Mouse (Mus musculus) heart, postnatal 0 days (tissue): ENCODE results near the gene Nfe2. TPM values are rescaled to one million over a fixed set of nuclear protein-coding genes. Genes with fewer than 3 reads are reported as not detected.
"Not testable (repeated sequence)": the region's sequence is repeated elsewhere in the genome, so short reads cannot be mapped to it uniquely, and the experiment has no call there.

ENCODE experiments used
- ATAC-seq: fragments of 200-750 bp; cut with Nextera tagmentation; 2 replicates; pipeline ENCODE4 v1.8.0; 2017; ENCODE audit warnings: low read depth, moderate number of reproducible peaks, moderate library complexity; ENCODE audit not compliant: insufficient read depth
- DNase-seq: peaks from one replicate; pipeline ENCODE4 v3.0.0-alpha.2; 2016; ENCODE audit warnings: low spot score
- H3K27ac ChIP-seq: fragments of 300-500 bp; sonication (generic); 2 replicates; pipeline ENCODE4 v1.5.1; 2014; ENCODE audit warnings: low read depth, mild to moderate bottlenecking
- H3K27me3 ChIP-seq: fragments of 300-500 bp; sonication (generic); 2 replicates; pipeline ENCODE4 v1.6.1; 2014; ENCODE audit warnings: low read length, mixed read lengths; ENCODE audit not compliant: control insufficient read depth, insufficient read depth
- H3K36me3 ChIP-seq: fragments of 300-500 bp; sonication (generic); replicated peaks from 2 replicates; pipeline ENCODE4 v1.6.1; 2014; ENCODE audit warnings: low read length, mixed read lengths; ENCODE audit not compliant: control insufficient read depth, insufficient read depth
- H3K4me1 ChIP-seq: fragments of 300-500 bp; sonication (generic); 2 replicates; pipeline ENCODE4 v1.6.1; 2014; ENCODE audit warnings: antibody characterized with exemption; ENCODE audit not compliant: control insufficient read depth, insufficient read depth
- H3K4me2 ChIP-seq: fragments of 300-500 bp; sonication (generic); 2 replicates; pipeline ENCODE4 v1.6.1; 2014; ENCODE audit warnings: low read depth, mild to moderate bottlenecking, low read length, moderate library complexity
- H3K4me3 ChIP-seq: fragments of 300-500 bp; sonication (generic); 2 replicates; pipeline ENCODE4 v1.5.1; 2014; ENCODE audit warnings: low read depth, low read length
- H3K9ac ChIP-seq: fragments of 300-500 bp; sonication (generic); replicated peaks from 2 replicates; pipeline ENCODE4 v1.6.1; 2014; ENCODE audit warnings: low read depth, low read length, mixed read lengths
- H3K9me3 ChIP-seq: fragments of 300-500 bp; sonication (generic); replicated peaks from 2 replicates; pipeline ENCODE4 v1.6.1; 2016; ENCODE audit warnings: low read length; ENCODE audit not compliant: control insufficient read depth
- CTCF ChIP-seq: IDR thresholded peaks from 2 replicates; pipeline ENCODE4 v1.5.1; 2016; ENCODE audit warnings: antibody characterized with exemption, control low read depth, low read depth
- EP300 ChIP-seq: IDR thresholded peaks from 2 replicates; pipeline ENCODE4 v1.6.1; 2016; ENCODE audit warnings: antibody characterized with exemption, low read depth
- WGBS: fragments of 180-500 bp; shearing (Covaris S2); extraction: QIAGEN DNeasy Blood & Tissue Kit; methylation state at CpG from one replicate; pipeline ENCODE4 v1.1.7; 2014; 5-methylcytosine and 5-hydroxymethylcytosine counted together
- polyA plus RNA-seq: library from polyadenylated mRNA; unstranded; fragments of >200 nt; fragmentation: Nextera tagmentation; extraction: Ambion mirVana; gene quantifications from 2 replicates; pipeline ENCODE4 v1.2.1, GENCODE M21; 2015
- total RNA-seq: library from RNA; depleted of rRNA; stranded (reverse); fragments of >200 nt; gene quantifications from 2 replicates; pipeline ENCODE4 v1.2.3, GENCODE M21; 2014; ENCODE audit warnings: low replicate concordance

The Nfe2 gene
- total and polyA plus RNA-seq, 2 experiments from 2014 or later, result 1.2 to 1.9 TPM

DNA sequence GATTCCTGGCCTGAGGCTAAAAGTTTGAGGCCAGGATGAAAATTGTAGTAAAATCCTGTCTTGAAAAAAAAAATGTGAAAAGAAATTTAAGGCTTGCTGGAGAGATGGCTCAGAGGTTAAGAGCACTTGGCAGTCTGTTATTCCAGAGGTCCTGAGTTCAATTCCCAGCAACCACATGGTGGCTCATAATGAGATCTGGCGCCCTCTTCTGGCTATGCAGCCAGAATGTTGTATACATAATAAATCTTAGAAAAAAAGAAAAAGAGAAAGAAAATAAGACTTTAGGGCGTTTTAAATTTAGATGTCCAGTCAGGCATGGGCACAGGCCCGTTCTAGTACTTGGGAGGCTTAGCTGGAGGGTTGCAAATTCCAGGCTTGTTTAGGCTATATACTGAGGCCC lies 21.5 kb upstream of the Nfe2 start:
- no peak overlapping the region for H3K27ac ChIP-seq
- peaks cover 6% of the 10 kb centered on the region; the same call in 1 of the 2 replicates for H3K36me3 ChIP-seq
- H3K9me3 ChIP-seq, result no peaks in the 10 kb centered on the region
- WGBS, result 64% methylated on average over 3 of the region's 3 CpGs
- peak; percentile 33 for TF ChIP-seq CTCF
- no peak for TF ChIP-seq EP300
- no peaks in the 10 kb centered on the region for H3K27me3 ChIP-seq
- no peak for DNase-seq
- no peak overlapping the region for H3K9ac ChIP-seq
- ATAC-seq, result no peak
- H3K4me1 ChIP-seq, result peaks cover 2% of the 10 kb centered on the region; the same call in 1 of the 2 replicates
- H3K4me3 ChIP-seq, result no peak overlapping the region
- H3K4me2 ChIP-seq, result no peak overlapping the region

DNA sequence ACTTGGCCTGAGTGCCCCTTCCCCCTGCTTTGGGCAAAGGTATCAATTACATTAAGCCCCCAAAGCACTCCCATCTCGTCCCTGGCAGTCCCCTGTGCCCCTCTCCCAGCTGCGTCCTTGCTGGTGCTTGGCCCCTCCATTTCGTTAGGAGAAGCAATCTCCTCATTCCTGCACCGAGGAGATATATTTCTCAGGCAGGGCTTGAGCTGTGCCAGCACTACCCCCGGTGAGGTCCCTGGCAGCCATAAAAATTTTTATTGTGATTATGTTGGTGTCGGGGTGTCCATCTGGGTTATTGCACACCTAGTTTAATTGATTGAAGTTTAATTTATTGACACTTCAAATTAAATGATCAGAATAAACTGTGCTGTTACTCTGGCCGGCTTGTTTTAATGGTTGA lies 19.7 kb upstream of the Nfe2 start:
- no peaks in the 10 kb centered on the region for H3K9me3 ChIP-seq
- H3K27me3 ChIP-seq, result no peaks in the 10 kb centered on the region
- no peak for DNase-seq
- H3K4me3 ChIP-seq, result no peak overlapping the region
- ATAC-seq, result no peak
- no peak overlapping the region for H3K9ac ChIP-seq
- peaks cover 6% of the 10 kb centered on the region; the same call in 1 of the 2 replicates for H3K36me3 ChIP-seq
- 74% methylated on average over 7 of the region's 7 CpGs for WGBS
- no peak for TF ChIP-seq EP300
- 0 out of 2 replicates have a peak, but pooled peaks cover 3% of the 10 kb centered on the region for H3K4me1 ChIP-seq
- no peak overlapping the region for H3K4me2 ChIP-seq
- no peak overlapping the region for H3K27ac ChIP-seq

DNA sequence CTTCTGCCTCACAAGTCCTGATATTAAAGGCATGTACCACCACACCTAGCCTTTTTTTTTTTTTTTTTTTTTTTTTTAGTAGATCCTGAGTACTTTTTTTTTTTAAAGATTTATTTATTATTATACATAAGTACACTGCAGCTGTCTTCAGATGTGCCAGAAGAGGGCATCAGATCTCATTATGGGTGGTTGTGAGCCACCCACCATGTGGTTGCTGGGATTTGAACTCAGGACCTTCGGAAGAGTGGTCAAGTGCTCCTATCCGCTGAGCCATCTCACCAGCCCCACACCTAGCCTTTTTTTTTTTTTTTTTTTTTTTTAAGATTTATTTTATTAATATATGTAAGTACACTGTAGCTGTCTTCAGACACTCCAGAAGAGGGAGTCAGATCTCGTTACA lies 17.7 kb upstream of the Nfe2 start:
- not testable (repeated sequence) for H3K9ac ChIP-seq, H3K27me3 ChIP-seq, H3K4me2 ChIP-seq, H3K9me3 ChIP-seq, H3K4me3 ChIP-seq, H3K27ac ChIP-seq, H3K4me1 ChIP-seq, ATAC-seq, H3K36me3 ChIP-seq, DNase-seq
- WGBS, result 98% methylated on average over 2 of the region's 3 CpGs

DNA sequence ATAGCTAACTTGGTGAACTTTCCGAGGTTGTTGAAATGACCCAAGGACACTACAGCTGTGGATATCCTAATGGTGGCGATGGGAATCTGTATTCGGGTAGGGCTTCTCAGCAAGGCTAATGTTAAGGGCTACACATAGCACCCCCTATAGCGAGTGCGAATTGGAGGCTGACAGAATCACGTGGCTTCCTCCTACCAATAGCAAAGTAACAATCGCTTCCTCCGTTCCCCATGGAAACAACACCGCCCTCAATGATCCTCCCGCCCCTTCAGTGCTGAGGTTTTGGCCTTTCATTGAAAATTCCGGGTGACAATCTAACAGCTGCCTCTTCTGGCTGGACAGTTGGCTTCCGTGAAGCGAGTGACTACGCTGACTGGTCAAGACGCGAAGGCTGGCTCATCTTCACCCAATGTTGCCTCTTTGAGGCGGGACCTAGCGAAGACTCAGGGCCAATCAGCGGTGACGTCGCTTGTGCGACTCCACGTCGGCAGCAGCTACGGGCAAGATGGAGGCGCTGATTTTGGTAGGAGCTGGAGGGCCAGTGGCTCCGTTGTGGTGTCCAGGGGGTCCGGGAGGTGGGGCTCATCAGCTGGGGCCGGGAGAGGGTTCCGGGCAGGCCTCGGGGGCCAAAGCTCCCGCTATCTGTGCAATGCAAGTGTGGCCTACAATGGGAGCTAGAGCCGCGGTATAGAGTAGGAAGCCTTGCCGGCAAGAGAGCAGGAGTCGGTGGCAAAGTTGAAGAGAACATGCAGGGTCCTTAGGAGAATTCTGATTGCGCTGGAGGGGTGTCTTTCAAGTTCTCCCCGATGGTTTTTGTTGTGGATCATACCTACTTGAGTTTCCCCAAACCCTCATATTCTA lies 14.4 kb upstream of the Nfe2 start, which contains the start of gene Copz1:
TSS of gene Copz1 (plus strand) at position 296 of the 861 bp plus-strand sequence.
- peak; percentile 98 for ATAC-seq
- H3K9ac ChIP-seq, result peak within 1 kb of the TSS; percentile 75
- H3K4me1 ChIP-seq, result 0 out of 2 replicates have a peak, but pooled peaks cover 3% of the 10 kb centered on the region
- TF ChIP-seq CTCF, result peak; percentile 33
- TF ChIP-seq EP300, result no peak
- H3K4me2 ChIP-seq, result peak within 1 kb of the TSS; percentile 69
- H3K9me3 ChIP-seq, result no peaks in the 10 kb centered on the region
- WGBS, result under 1% methylated on average over 38 of the region's 38 CpGs
- H3K27ac ChIP-seq, result peak within 1 kb of the TSS; percentile 67
- no peaks in the 10 kb centered on the region for H3K27me3 ChIP-seq
- H3K4me3 ChIP-seq, result peak within 1 kb of the TSS; percentile 83
- peak; percentile 100 for DNase-seq
- peaks cover 6% of the 10 kb centered on the region; the same call in 1 of the 2 replicates for H3K36me3 ChIP-seq

DNA sequence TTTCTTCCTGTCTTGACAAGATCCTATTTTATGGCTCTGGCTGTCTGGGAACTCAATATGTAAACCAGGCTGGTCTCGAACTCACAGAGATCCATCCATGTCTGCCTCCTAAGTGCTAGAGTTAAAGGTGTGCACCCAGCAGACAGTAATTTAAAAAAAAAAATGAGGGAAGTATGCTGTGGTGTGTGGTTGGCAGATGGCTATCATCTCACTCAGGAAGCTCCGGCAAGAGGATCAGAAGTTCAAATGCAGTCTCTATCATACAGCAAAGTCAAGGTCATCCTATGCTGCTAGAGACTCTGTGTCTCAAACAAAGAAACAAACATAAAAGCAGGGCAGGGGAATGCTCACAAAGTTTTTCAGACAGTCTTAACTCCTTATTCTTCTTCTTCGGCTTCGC lies 10.7 kb upstream of the Nfe2 start:
- no peak for TF ChIP-seq CTCF
- no peak overlapping the region for H3K4me2 ChIP-seq
- H3K27me3 ChIP-seq, result no peaks in the 10 kb centered on the region
- no peaks in the 10 kb centered on the region for H3K9me3 ChIP-seq
- no peak overlapping the region for H3K27ac ChIP-seq
- no peak overlapping the region for H3K4me3 ChIP-seq
- 72% methylated on average over 4 of the region's 4 CpGs for WGBS
- ATAC-seq, result no peak
- no peak for DNase-seq
- no peaks in the 10 kb centered on the region for H3K36me3 ChIP-seq
- H3K4me1 ChIP-seq, result 0 out of 2 replicates have a peak, but pooled peaks cover 3% of the 10 kb centered on the region
- no peak overlapping the region for H3K9ac ChIP-seq

DNA sequence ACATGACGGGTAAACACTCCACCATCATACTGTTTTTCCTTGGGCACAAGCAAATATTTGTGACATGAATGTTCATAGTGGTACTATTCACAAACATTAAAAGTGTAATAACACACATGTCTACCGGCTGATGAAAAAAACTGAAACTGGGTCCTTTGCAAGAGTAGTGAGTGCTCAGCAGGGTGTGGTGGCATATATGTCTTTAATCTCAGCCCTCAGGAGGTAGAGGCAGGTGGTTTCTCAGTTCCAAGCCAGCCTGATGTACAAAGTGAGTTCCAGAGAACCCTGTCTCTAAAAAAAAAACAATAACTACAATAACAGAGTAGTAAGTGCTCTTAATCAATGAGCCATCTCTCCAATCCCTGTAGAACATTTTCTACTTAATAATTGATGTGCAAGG lies 6.6 kb upstream of the Nfe2 start:
- peaks cover 3% of the 10 kb centered on the region; the same call in 1 of the 2 replicates for H3K4me1 ChIP-seq
- ATAC-seq, result no peak
- no peaks in the 10 kb centered on the region for H3K9me3 ChIP-seq
- H3K36me3 ChIP-seq, result no peaks in the 10 kb centered on the region
- TF ChIP-seq EP300 (no peak), CTCF (no peak)
- no peaks in the 10 kb centered on the region for H3K27me3 ChIP-seq
- H3K9ac ChIP-seq, result no peak overlapping the region
- no peak overlapping the region for H3K27ac ChIP-seq
- WGBS, result 85% methylated on average over 2 of the region's 2 CpGs
- DNase-seq, result no peak
- no peak overlapping the region for H3K4me3 ChIP-seq
- H3K4me2 ChIP-seq, result no peak overlapping the region
